Mouse (Mus musculus): ENCODE results near the gene Lrrtm3.

DNA sequence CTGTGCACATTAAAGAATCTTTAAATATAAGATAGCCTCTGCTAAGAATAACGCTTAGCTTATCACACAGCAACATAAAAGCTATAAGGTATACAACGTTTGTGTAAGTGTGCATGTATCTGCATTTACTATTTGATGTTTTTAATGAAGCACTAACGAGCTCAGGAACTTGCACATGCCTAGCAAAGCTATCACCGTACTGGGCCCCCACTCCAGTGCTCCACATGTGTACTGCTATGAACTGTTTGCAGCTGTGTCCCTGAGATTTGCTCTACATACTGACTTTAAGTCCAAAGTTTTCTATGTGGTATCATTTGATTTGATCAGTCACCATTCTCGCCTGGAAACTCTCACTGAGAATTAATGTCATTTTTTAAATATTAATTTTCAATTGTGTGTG lies 111.1 kb downstream of the Lrrtm3 start:
- no peak for TF ChIP-seq POLR2A (IDR thresholded peaks at IDR 0.05; ENCODE audit: extremely low read depth, insufficient read depth, low read length)
- TF ChIP-seq CTCF (IDR thresholded peaks at IDR 0.05; ENCODE audit: extremely low read depth, insufficient read depth, low read length): no peak
